Mouse (Mus musculus) kidney, postnatal 25 days (tissue): Measurements from ENCODE around the gene Dph5.
"Not testable (repeated sequence)": the region's sequence is repeated elsewhere in the genome, so short reads cannot be mapped to it uniquely, and the experiment has no call there.

Source experiments
- DNase-seq, 2 experiments: peaks; one replicate each; pipeline ENCODE4 v3.0.0; 2021; ENCODE audit warnings: mixed read lengths in 2 of 2

The Dph5 gene

GRCm38 (mm10) chr3:115898354-115898948, 10.8 kb downstream of the Dph5 start:
- no peak for DNase-seq

- DNase-seq: no peak
Measured at GRCm38 (mm10) chr3:115902301-115902956, 14.8 kb downstream of the Dph5 start.

- DNase-seq: no peak
Measured at GRCm38 (mm10) chr3:115905067-115905466, 17.4 kb downstream of the Dph5 start.

- no peak for DNase-seq
Measured at GRCm38 (mm10) chr3:115905567-115905966, 17.9 kb downstream of the Dph5 start.

GRCm38 (mm10) chr3:115907406-115907805, 19.8 kb downstream of the Dph5 start:
- DNase-seq: not testable (repeated sequence)

GRCm38 (mm10) chr3:115924401-115925190, 37.0 kb downstream of the Dph5 start:
- peak; percentile 16 to 51 for DNase-seq

- no peak for DNase-seq
Measured at GRCm38 (mm10) chr3:115926531-115926930, 38.9 kb downstream of the Dph5 start.

GRCm38 (mm10) chr3:115931701-115932100, 44.1 kb downstream of the Dph5 start:
- no peak for DNase-seq

- no peak for DNase-seq
Measured at GRCm38 (mm10) chr3:115933293-115934186, 45.9 kb downstream of the Dph5 start.

- peak; percentile 63 to 79 for DNase-seq
Measured at GRCm38 (mm10) chr3:115936734-115937599, 49.3 kb downstream of the Dph5 start.

- DNase-seq: no peak
Measured at GRCm38 (mm10) chr3:115937807-115938206, 50.2 kb downstream of the Dph5 start.

- no peak for DNase-seq
Measured at GRCm38 (mm10) chr3:115940510-115940909, 52.9 kb downstream of the Dph5 start.

- DNase-seq: no peak
Measured at GRCm38 (mm10) chr3:115941464-115941863, 53.8 kb downstream of the Dph5 start.

GRCm38 (mm10) chr3:115944376-115944775, 56.7 kb downstream of the Dph5 start:
- no peak for DNase-seq

- DNase-seq: no peak
Measured at GRCm38 (mm10) chr3:115946272-115946671, 58.6 kb downstream of the Dph5 start.

GRCm38 (mm10) chr3:115949220-115949920, 61.7 kb downstream of the Dph5 start:
- DNase-seq: no peak

- no peak for DNase-seq
Measured at GRCm38 (mm10) chr3:115949921-115950877, 62.6 kb downstream of the Dph5 start.

- DNase-seq: no peak
Measured at GRCm38 (mm10) chr3:115951221-115951620, 63.6 kb downstream of the Dph5 start.

GRCm38 (mm10) chr3:115952356-115952755, 64.7 kb downstream of the Dph5 start:
- DNase-seq: no peak

- no peak for DNase-seq
Measured at GRCm38 (mm10) chr3:115953088-115953487, 65.5 kb downstream of the Dph5 start.
